Mouse (Mus musculus) ES-E14 (cell line): ENCODE data around the gene Ppil6. TPM values are rescaled to one million over a fixed set of nuclear protein-coding genes. Genes with fewer than 3 reads are reported as not detected.

ENCODE experiments used
- DNase-seq: peaks from one replicate; pipeline ENCODE4 v3.0.0-alpha.2; 2013; ENCODE audit warnings: low read depth, low spot score
- H3K27ac ChIP-seq: 2 replicates; pipeline ENCODE4 v1.5.1; 2012; ENCODE audit warnings: low read depth, mild to moderate bottlenecking, low read length, moderate library complexity, mixed read lengths; ENCODE audit not compliant: poor library complexity, insufficient read depth, severe bottlenecking
- H3K36me3 ChIP-seq: 2 replicates; pipeline ENCODE4 v1.6.1; 2012; ENCODE audit warnings: mild to moderate bottlenecking, low read length, moderate library complexity, mixed read lengths; ENCODE audit not compliant: control insufficient read depth, poor library complexity, insufficient read depth, severe bottlenecking
- H3K4me1 ChIP-seq, 2 experiments: fragments of 150-350 bp in 1 of 2; sonication (generic) in 1 of 2; 2 replicates each; pipeline ENCODE4 v1.6.1; 2012; ENCODE audit warnings: low read length in 2 of 2, mild to moderate bottlenecking in 1 of 2, mixed read lengths in 1 of 2; ENCODE audit not compliant: control insufficient read depth in 2 of 2, insufficient read depth in 2 of 2, poor library complexity in 1 of 2
- H3K4me3 ChIP-seq, 2 experiments: fragments of 150-350 bp in 1 of 2; sonication (generic) in 1 of 2; 2 replicates each; pipeline ENCODE4 v1.5.1; 2012; ENCODE audit warnings: low read length in 2 of 2, low read depth in 1 of 2, mild to moderate bottlenecking in 1 of 2, mixed read lengths in 1 of 2; ENCODE audit not compliant: insufficient read depth in 1 of 2, poor library complexity in 1 of 2, severe bottlenecking in 1 of 2
- H3K9ac ChIP-seq: 2 replicates; pipeline ENCODE4 v1.6.1; 2012; ENCODE audit warnings: low read depth, mild to moderate bottlenecking, low read length, mixed read lengths; ENCODE audit not compliant: poor library complexity, insufficient read depth, severe bottlenecking
- H3K9me3 ChIP-seq: fragments of 150-350 bp; sonication (generic); 2 replicates; pipeline ENCODE4 v1.6.1; 2012; ENCODE audit warnings: low read depth, mild to moderate bottlenecking, low read length; ENCODE audit not compliant: control insufficient read depth, insufficient read depth
- CHD2 ChIP-seq: IDR thresholded peaks from 2 replicates; pipeline ENCODE4 v1.6.1; 2014; ENCODE audit warnings: mild to moderate bottlenecking, low read depth, low read length, inconsistent platforms
- HCFC1 ChIP-seq: IDR thresholded peaks from 2 replicates; pipeline ENCODE4 v1.6.1; 2012; ENCODE audit warnings: low read length, inconsistent platforms, borderline replicate concordance; ENCODE audit not compliant: insufficient read depth
- MAFK ChIP-seq: IDR thresholded peaks from 2 replicates; pipeline ENCODE4 v1.6.1; 2014; ENCODE audit warnings: mild to moderate bottlenecking, low read depth, low read length, inconsistent platforms; ENCODE audit not compliant: insufficient read depth
- ZC3H11A ChIP-seq: IDR thresholded peaks from 2 replicates; pipeline ENCODE4 v1.6.1; 2012; ENCODE audit warnings: low read depth, mild to moderate bottlenecking, inconsistent platforms, low read length, borderline replicate concordance
- ZNF384 ChIP-seq: IDR thresholded peaks from 2 replicates; pipeline ENCODE4 v1.6.1; 2012; ENCODE audit warnings: low read depth, low read length, inconsistent platforms
- in situ Hi-C, 2 experiments: fragments of 600-800 bp; cut with MboI; formaldehyde crosslinking; loops; one replicate each; pipeline ENCODE4 v1.15.1; 2025; ENCODE audit warnings: low sequenced_read_pairs in 2 of 2, inconsistent platforms in 1 of 2; ENCODE audit not compliant: unreplicated experiment in 2 of 2
- total RNA-seq: library from RNA; depleted of rRNA; stranded (reverse); fragments of 300-350 nt; gene quantifications from 2 replicates; pipeline ENCODE4 v1.2.3, GENCODE M21; 2012

The Ppil6 gene
- total RNA-seq, 1 experiment, result not detected

DNA sequence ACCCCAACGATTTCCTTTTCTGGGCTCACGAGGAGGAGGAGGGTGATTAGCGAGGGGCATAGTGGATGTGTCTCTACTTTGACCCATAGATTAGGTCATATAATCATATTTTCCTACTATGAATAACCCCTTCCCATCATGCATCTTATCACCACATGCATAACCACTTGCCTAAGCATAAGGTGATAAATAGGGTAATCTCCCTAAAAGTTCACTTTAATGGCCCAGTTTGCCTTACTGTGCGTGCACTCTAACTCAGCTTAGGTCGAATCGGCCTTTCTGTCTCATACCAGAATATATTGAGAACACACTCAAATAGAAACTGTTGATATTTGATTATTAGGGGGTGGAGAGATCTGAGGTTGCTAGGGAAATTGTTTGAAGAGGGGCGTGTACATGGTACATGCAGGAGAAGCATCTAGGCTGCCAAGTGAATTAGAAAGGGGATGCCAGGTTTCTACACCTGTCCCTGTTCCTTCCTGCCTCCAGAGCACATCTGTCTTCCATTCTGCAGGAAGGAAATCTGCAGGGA lies 55.1 kb downstream of the Ppil6 start:
- TF ChIP-seq HCFC1, result no peak
- TF ChIP-seq CHD2, result no peak
- TF ChIP-seq ZNF384, result no peak
- no peak for TF ChIP-seq MAFK
- no peak for TF ChIP-seq ZC3H11A
- Histone ChIP-seq H3K9ac (no peak overlapping the region), H3K27ac (no peak overlapping the region; the same call in 1 of the 2 replicates), H3K4me3 (no peak overlapping the region), H3K4me1 (peaks cover 0 to 8% of the 10 kb centered on the region in 2 experiments; a peak in 3 of 4 replicates), H3K9me3 (no peaks in the 10 kb centered on the region), H3K36me3 (no peaks in the 10 kb centered on the region)
- no peak for DNase-seq
- in situ Hi-C loops, result no loop called here

DNA sequence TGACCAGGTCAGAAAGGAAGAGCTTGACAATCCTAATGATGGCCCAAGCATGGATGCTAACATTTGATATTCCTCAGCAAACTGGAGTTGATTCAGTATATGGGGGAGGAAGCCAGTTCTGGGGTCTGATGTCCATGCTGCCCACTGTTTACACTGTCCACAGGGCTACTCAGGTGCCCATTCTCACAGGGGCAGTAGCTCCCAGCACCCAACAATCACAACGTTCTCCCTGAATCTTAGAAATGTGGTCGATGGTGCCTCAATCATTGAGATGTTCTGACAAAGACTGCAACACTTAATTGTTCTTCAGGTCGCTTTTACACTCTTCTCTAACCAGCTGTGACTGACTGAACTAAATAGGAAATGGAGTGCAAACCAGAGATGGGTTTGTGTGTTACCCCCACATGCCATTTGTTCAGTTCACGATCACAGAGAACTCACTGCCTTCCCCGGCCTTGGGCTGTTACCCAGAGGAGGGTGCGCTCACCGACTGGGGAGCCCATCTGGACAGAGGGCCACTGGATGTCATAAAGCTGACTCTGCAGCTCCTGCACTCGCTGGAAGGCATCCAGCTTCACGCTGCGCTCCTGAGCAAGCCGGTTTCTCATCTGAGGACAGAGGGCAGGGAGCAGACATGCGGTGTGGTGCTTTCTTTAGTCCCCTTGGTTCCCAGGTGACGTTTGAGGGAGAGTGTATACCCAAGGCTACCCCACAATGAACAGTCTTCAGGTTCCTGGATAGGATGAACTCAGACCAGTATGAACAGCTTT lies 56.3 kb downstream of the Ppil6 start:
- Histone ChIP-seq H3K36me3 (no peaks in the 10 kb centered on the region), H3K27ac (no peak overlapping the region), H3K9ac (no peak overlapping the region), H3K4me1 (peaks cover 0 to 8% of the 10 kb centered on the region in 2 experiments; a peak in 3 of 4 replicates), H3K9me3 (no peaks in the 10 kb centered on the region), H3K4me3 (no peak overlapping the region)
- no peak for TF ChIP-seq HCFC1
- DNase-seq, result no peak
- in situ Hi-C loops, result no loop called here

DNA sequence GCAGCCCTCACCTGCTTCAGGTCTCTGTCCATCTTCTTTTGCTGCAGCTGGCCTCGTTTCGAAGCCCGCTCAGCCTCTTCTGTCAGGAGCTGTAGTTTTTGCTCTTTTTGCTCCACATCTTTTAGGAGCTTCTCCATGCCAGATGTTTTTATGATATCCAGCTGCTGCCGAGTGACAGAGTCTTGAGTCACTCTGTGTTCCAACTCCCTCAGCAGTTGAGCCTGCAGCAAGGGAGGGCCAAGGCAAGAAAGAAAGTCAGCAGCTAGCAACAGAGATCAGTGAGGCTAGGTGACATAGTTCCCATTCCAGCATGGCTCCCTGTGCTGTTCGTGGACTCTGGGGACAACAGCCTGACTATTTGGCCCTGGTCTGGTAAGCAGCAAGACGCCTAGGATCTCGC lies 60.5 kb downstream of the Ppil6 start:
- H3K36me3 ChIP-seq, result no peaks in the 10 kb centered on the region
- H3K4me3 ChIP-seq, result no peak overlapping the region
- no peak for DNase-seq
- H3K27ac ChIP-seq, result no peak overlapping the region
- no peak overlapping the region for H3K9ac ChIP-seq
- H3K9me3 ChIP-seq, result no peaks in the 10 kb centered on the region
- TF ChIP-seq CHD2 (no peak), HCFC1 (no peak), MAFK (no peak), ZNF384 (no peak), ZC3H11A (no peak)
- in situ Hi-C loops, result no loop called here
- peaks cover 0 to 10% of the 10 kb centered on the region in 2 experiments for H3K4me1 ChIP-seq

DNA sequence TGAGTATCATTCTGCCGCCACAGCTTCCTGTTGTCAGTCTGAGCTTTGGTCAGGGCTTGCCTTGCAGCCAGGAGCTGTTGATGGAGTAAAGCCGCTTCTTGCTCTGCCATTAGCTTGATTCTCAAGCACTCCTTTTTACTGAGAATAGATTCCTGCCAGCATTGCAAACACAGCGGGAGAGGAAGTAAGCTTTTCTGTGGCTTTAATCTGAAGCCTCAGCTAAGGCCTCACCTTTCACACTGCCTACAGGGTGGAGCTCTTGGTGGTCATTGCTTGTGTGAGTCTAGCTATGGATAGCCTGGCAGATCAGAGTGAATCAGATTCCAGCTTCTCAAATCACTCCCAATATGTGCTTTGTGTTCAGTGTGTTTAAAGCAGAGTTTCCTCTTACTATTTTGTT lies 62.1 kb downstream of the Ppil6 start:
- in situ Hi-C loops, result no loop called here

More for the DNA sequence above, 62.1 kb downstream of the Ppil6 start:
- no peak overlapping the region for H3K4me3 ChIP-seq
- DNase-seq, result no peak
- TF ChIP-seq ZNF384 (no peak), ZC3H11A (no peak), MAFK (no peak), HCFC1 (no peak), CHD2 (no peak)
- no peaks in the 10 kb centered on the region for H3K9me3 ChIP-seq
- H3K36me3 ChIP-seq, result no peaks in the 10 kb centered on the region
- H3K9ac ChIP-seq, result no peak overlapping the region
- H3K4me1 ChIP-seq, result peaks cover 0 to 10% of the 10 kb centered on the region in 2 experiments
- 0 out of 2 replicates have a peak overlapping the region, but pooled peaks have one; percentile 14 for H3K27ac ChIP-seq
